Mouse (Mus musculus): ENCODE measurements around the gene Gm21973.

The Gm21973 gene

GRCm38 (mm10) chr15:10387263-10387662 lies 62.1 kb downstream of the Gm21973 start:
- intact Hi-C loops (cut with DNase I): no loop called here

- intact Hi-C loops (cut with DNase I): no loop called here
These were observed 74.6 kb downstream of the Gm21973 start for GRCm38 (mm10) chr15:10399795-10400194.

- intact Hi-C loops (cut with DNase I): no loop called here
These were observed 75.2 kb downstream of the Gm21973 start for GRCm38 (mm10) chr15:10400415-10400814.

GRCm38 (mm10) chr15:10409842-10410241 lies 84.7 kb downstream of the Gm21973 start:
- intact Hi-C loops (cut with DNase I): no loop called here

- intact Hi-C loops (cut with DNase I): no loop called here
These were observed 85.7 kb downstream of the Gm21973 start for GRCm38 (mm10) chr15:10410881-10411280.

GRCm38 (mm10) chr15:10413656-10414055 lies 88.5 kb downstream of the Gm21973 start:
- intact Hi-C loops (cut with DNase I): no loop called here

GRCm38 (mm10) chr15:10421138-10421784 lies 96.1 kb downstream of the Gm21973 start:
- intact Hi-C loops (cut with DNase I): no loop called here

GRCm38 (mm10) chr15:10421785-10422144 lies 96.6 kb downstream of the Gm21973 start:
- intact Hi-C loops (cut with DNase I): no loop called here

All from adrenal gland (tissue).